Mouse (Mus musculus) spleen, postnatal 10 days (tissue): ENCODE data around the gene Rspo1.
"Not testable (repeated sequence)": the region's sequence is repeated elsewhere in the genome, so short reads cannot be mapped to it uniquely, and the experiment has no call there.

Experiments
- DNase-seq, 2 experiments: peaks; one replicate each; pipeline ENCODE4 v3.0.0; 2021 to 2022; ENCODE audit warnings: low spot score in 2 of 2

Rspo1 gene

GRCm38 (mm10) chr4:124985671-124986602 lies at the start of gene Rspo1:
Gene Rspo1 (plus strand): TSS chr4:124986430.
- DNase-seq: no peak

- DNase-seq: peak; percentile 88 to 95
Measured at GRCm38 (mm10) chr4:124936613-124937471, 49.4 kb upstream of the Rspo1 start, which contains the start of gene 9930104L06Rik. Gene 9930104L06Rik (plus strand): TSS chr4:124937048.

- not testable (repeated sequence) for DNase-seq
Measured at GRCm38 (mm10) chr4:124939211-124939610, 47.0 kb upstream of the Rspo1 start, which contains the start of gene Cdca8. Gene Cdca8 (minus strand): TSS chr4:124939311.

GRCm38 (mm10) chr4:124943022-124943421 lies 43.2 kb upstream of the Rspo1 start:
- DNase-seq: peak; percentile 82 to 90

- DNase-seq: no peak
Measured at GRCm38 (mm10) chr4:124943781-124944180, 42.4 kb upstream of the Rspo1 start.

- DNase-seq: no peak
Measured at GRCm38 (mm10) chr4:124944961-124945360, 41.3 kb upstream of the Rspo1 start.

GRCm38 (mm10) chr4:124949488-124949887 lies 36.7 kb upstream of the Rspo1 start:
- DNase-seq: no peak

- DNase-seq: no peak
Measured at GRCm38 (mm10) chr4:124950181-124951035, 35.8 kb upstream of the Rspo1 start.

GRCm38 (mm10) chr4:124951036-124951433 lies 35.2 kb upstream of the Rspo1 start:
- DNase-seq: no peak

- DNase-seq: no peak
Measured at GRCm38 (mm10) chr4:124953546-124953945, 32.7 kb upstream of the Rspo1 start.

- no peak for DNase-seq
Measured at GRCm38 (mm10) chr4:124957284-124957683, 28.9 kb upstream of the Rspo1 start.

- no peak for DNase-seq
Measured at GRCm38 (mm10) chr4:124959062-124959461, 27.2 kb upstream of the Rspo1 start.

GRCm38 (mm10) chr4:124960940-124961339 lies 25.3 kb upstream of the Rspo1 start:
- no peak for DNase-seq

- DNase-seq: no peak
Measured at GRCm38 (mm10) chr4:124962576-124962975, 23.7 kb upstream of the Rspo1 start.

GRCm38 (mm10) chr4:124964912-124965599 lies 21.2 kb upstream of the Rspo1 start:
- no peak for DNase-seq

GRCm38 (mm10) chr4:124968711-124969110 lies 17.5 kb upstream of the Rspo1 start:
- no peak for DNase-seq

GRCm38 (mm10) chr4:124969219-124969848 lies 16.9 kb upstream of the Rspo1 start:
- DNase-seq: no peak

GRCm38 (mm10) chr4:124970194-124970593 lies 16.0 kb upstream of the Rspo1 start:
- no peak for DNase-seq

GRCm38 (mm10) chr4:124970677-124971076 lies 15.6 kb upstream of the Rspo1 start:
- no peak for DNase-seq

GRCm38 (mm10) chr4:124971094-124971493 lies 15.1 kb upstream of the Rspo1 start:
- no peak for DNase-seq
